13 mouse cellular contexts compared by ENCODE assay signal in the genomic region with DNA sequence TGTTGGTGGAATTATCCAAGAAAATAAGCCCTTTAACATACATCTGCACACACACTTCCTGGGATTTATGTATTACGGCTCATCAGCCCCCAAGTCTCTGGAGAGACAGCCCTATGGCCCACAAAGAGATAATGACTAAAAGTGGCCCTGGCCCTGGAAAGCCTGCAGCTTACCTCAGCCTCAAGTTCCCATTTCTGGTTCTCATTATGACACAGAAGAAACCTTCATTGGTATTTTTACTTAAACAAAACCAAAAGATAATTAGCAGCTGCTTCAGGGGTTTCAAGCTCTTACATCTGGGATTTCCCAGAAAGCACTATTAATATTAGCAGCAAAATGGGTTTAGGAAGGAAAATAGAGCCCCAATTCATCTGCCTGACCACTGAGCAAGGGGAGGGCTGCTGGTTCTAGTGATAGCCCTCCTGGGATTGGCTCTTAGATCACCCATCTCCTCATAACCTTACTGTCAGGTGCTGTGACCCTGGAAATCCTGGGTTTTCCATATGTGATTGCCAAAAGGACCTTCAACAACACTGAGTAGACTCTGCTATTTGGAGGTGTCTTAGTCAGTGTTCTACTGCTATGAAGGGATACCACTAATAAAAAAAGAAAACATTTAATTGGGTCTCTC.
"Had no signal": no experiment of that assay in that cellular context is flagged by ENCODE, and none has a peak within 500 bp of the region (broad histone marks: within the 10 kb centered on the region; RNA-seq: fewer than 3 reads in every experiment).

No protein-coding gene starts in this region.

- H3K36me3 ChIP-seq: liver, embryonic 13.5 days; liver, embryonic 15.5 days; midbrain, embryonic 13.5 days; midbrain, embryonic 15.5 days; neural tube, embryonic 12.5 days had no signal

- H3K4me3 ChIP-seq: liver, embryonic 13.5 days; liver, embryonic 15.5 days; megakaryocyte, embryonic 14.5 days; midbrain, embryonic 13.5 days; midbrain, embryonic 15.5 days; neural tube, embryonic 12.5 days had no signal

- H3K27me3 ChIP-seq: liver, embryonic 15.5 days; midbrain, embryonic 13.5 days; midbrain, embryonic 15.5 days; neural tube, embryonic 12.5 days had no signal

- ATAC-seq: liver, postnatal 0 days; midbrain, embryonic 13.5 days; midbrain, embryonic 15.5 days had no signal

- H3K9ac ChIP-seq: liver, embryonic 13.5 days; liver, embryonic 15.5 days; liver, postnatal 0 days; lung, embryonic 14.5 days; midbrain, embryonic 13.5 days; midbrain, embryonic 15.5 days; neural tube, embryonic 12.5 days had no signal

- H3K9me3 ChIP-seq: liver, embryonic 13.5 days; liver, embryonic 15.5 days; midbrain, embryonic 13.5 days; midbrain, embryonic 15.5 days; neural tube, embryonic 12.5 days had no signal

- H3K27ac ChIP-seq: liver, embryonic 13.5 days; liver, embryonic 15.5 days; midbrain, embryonic 13.5 days; midbrain, embryonic 15.5 days; neural tube, embryonic 12.5 days had no signal

- DNase-seq: liver, embryonic 13.5 days; liver, postnatal 0 days; lung, embryonic 14.5 days; lung, postnatal 10 days; lung, postnatal 4 days; right cerebral cortex, postnatal 14 days; thymus, postnatal 14 days; thymus, postnatal 36 days had no signal

- H3K4me1 ChIP-seq: liver, embryonic 13.5 days; liver, embryonic 15.5 days; megakaryocyte, embryonic 14.5 days; midbrain, embryonic 13.5 days; midbrain, embryonic 15.5 days; neural tube, embryonic 12.5 days had no signal
